Mouse (Mus musculus): Measurements from ENCODE around the gene Nfib.

GRCm38 (mm10) chr4:82505121-82506031 lies 200.2 kb downstream of the Nfib start:
- no peak for TF ChIP-seq CTCF (IDR thresholded peaks at IDR 0.05; ENCODE audit: borderline replicate concordance, extremely low read depth, insufficient read depth, insufficient read length)
- peak; percentile 5; the same call in 1 of the 2 replicates for TF ChIP-seq POLR2A (IDR thresholded peaks at IDR 0.05; ENCODE audit: borderline replicate concordance, extremely low read depth, insufficient read depth, insufficient read length, poor library complexity, severe bottlenecking)
